Mouse (Mus musculus): ENCODE data around the gene Cdk11b. TPM values are rescaled to one million over a fixed set of nuclear protein-coding genes. Genes with fewer than 3 reads are reported as not detected.

The Cdk11b gene
- 105 and 113 TPM in 2 replicates for polyA plus RNA-seq (2011; ENCODE audit: insufficient read depth, insufficient read length, low read depth, missing spikeins)

- H3K27me3 ChIP-seq (ENCODE audit: control insufficient read depth, insufficient read depth, low read length, poor library complexity, severe bottlenecking) = no peaks in the 10 kb centered on the region
- H3K27ac ChIP-seq (ENCODE audit: insufficient read depth, low read length) = peak within 1 kb of the TSS; percentile 25
- no peaks in the 10 kb centered on the region for H3K4me1 ChIP-seq (ENCODE audit: control insufficient read depth, insufficient read depth, low read length)
- TF ChIP-seq EP300 (IDR thresholded peaks at IDR 0.05; ENCODE audit: insufficient read depth, low read depth, low read length) (0 out of 2 replicates have a peak, but pooled peaks have one; percentile 43), CTCF (IDR thresholded peaks at IDR 0.05; ENCODE audit: low read depth, low read length) (no peak), POLR2A (IDR thresholded peaks at IDR 0.05; ENCODE audit: insufficient read depth, low read length) (peak; percentile 93)
- H3K4me3 ChIP-seq (ENCODE audit: low read depth, low read length) = peak within 1 kb of the TSS; percentile 93
- H3K36me3 ChIP-seq (ENCODE audit: control insufficient read depth, insufficient read depth, low read length, poor library complexity, severe bottlenecking) = peaks cover 30% of the 10 kb centered on the region
- peak within 1 kb of the TSS; percentile 47 for H3K9ac ChIP-seq (ENCODE audit: low read depth, poor library complexity, severe bottlenecking)
- no peaks in the 10 kb centered on the region for H3K9me3 ChIP-seq (replicated peaks; ENCODE audit: control insufficient read depth, insufficient read depth, low read length, poor library complexity, severe bottlenecking)
Observed at GRCm38 (mm10) chr4:155624338-155625291, at the start of gene Cdk11b. TSS of gene Cdk11b (plus strand) at chr4:155624854.

DNA sequence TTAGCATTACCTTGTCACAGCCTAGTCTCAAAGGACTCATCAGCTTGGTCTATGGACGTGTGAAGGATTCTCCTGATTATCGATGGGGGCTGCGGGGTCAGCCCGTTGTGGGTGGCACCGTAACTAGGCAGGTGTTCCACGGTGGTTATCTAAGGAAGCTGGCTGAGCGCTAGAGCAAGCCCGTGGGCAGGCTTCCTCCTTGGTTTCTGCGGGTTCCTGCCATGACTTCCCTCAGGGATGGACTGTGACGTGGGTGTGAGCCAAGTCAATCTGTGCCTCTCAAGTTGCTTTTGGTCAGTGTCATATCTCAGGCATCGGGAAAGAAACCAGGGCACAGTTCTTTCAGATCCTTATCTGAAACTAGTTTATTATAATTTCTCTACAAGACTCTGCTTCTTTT lies 49.7 kb upstream of the Cdk11b start:
- Histone ChIP-seq H3K36me3 (ENCODE audit: control insufficient read depth, insufficient read depth, low read length, poor library complexity, severe bottlenecking) (peaks cover 9% of the 10 kb centered on the region), H3K9me3 (replicated peaks; ENCODE audit: control insufficient read depth, insufficient read depth, low read length, poor library complexity, severe bottlenecking) (no peaks in the 10 kb centered on the region), H3K27me3 (ENCODE audit: control insufficient read depth, insufficient read depth, low read length, poor library complexity, severe bottlenecking) (no peaks in the 10 kb centered on the region), H3K9ac (ENCODE audit: low read depth, poor library complexity, severe bottlenecking) (no peak overlapping the region), H3K4me3 (ENCODE audit: low read depth, low read length) (no peak overlapping the region), H3K4me1 (ENCODE audit: control insufficient read depth, insufficient read depth, low read length) (no peaks in the 10 kb centered on the region), H3K27ac (ENCODE audit: insufficient read depth, low read length) (no peak overlapping the region)
- TF ChIP-seq EP300 (IDR thresholded peaks at IDR 0.05; ENCODE audit: insufficient read depth, low read depth, low read length) = no peak
- no peak for TF ChIP-seq POLR2A (IDR thresholded peaks at IDR 0.05; ENCODE audit: insufficient read depth, low read length)
- no peak for TF ChIP-seq CTCF (IDR thresholded peaks at IDR 0.05; ENCODE audit: low read depth, low read length)

DNA sequence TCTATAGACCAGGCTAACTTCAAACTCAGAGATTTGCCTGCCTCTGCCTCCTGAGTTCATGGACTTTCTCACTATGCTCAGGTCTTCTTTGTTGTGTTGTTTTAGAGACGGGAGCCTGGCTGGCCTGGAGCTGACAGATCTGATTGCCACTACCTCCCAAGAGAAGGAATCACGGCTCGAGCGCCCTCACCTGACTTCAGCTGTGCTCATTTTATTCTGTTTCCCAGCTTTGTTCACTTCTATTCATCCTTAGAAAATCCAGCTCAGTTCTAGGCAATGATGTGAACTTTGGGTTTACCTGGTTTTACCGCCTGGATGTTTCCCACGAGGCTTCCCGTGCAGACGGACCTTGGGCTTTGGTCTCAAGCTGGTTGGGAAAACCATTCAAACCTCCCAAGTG lies 49.1 kb upstream of the Cdk11b start:
- H3K36me3 ChIP-seq (ENCODE audit: control insufficient read depth, insufficient read depth, low read length, poor library complexity, severe bottlenecking) = peaks cover 9% of the 10 kb centered on the region
- H3K27me3 ChIP-seq (ENCODE audit: control insufficient read depth, insufficient read depth, low read length, poor library complexity, severe bottlenecking) = no peaks in the 10 kb centered on the region
- no peak overlapping the region for H3K27ac ChIP-seq (ENCODE audit: insufficient read depth, low read length)
- no peaks in the 10 kb centered on the region for H3K9me3 ChIP-seq (replicated peaks; ENCODE audit: control insufficient read depth, insufficient read depth, low read length, poor library complexity, severe bottlenecking)
- H3K9ac ChIP-seq (ENCODE audit: low read depth, poor library complexity, severe bottlenecking) = no peak overlapping the region
- no peaks in the 10 kb centered on the region for H3K4me1 ChIP-seq (ENCODE audit: control insufficient read depth, insufficient read depth, low read length)
- no peak for TF ChIP-seq CTCF (IDR thresholded peaks at IDR 0.05; ENCODE audit: low read depth, low read length)
- TF ChIP-seq EP300 (IDR thresholded peaks at IDR 0.05; ENCODE audit: insufficient read depth, low read depth, low read length) = no peak
- no peak for TF ChIP-seq POLR2A (IDR thresholded peaks at IDR 0.05; ENCODE audit: insufficient read depth, low read length)
- no peak overlapping the region for H3K4me3 ChIP-seq (ENCODE audit: low read depth, low read length)

GRCm38 (mm10) chr4:155577132-155577531 lies 47.5 kb upstream of the Cdk11b start:
- H3K4me1 ChIP-seq (ENCODE audit: control insufficient read depth, insufficient read depth, low read length) = no peaks in the 10 kb centered on the region
- no peak overlapping the region for H3K27ac ChIP-seq (ENCODE audit: insufficient read depth, low read length)
- TF ChIP-seq CTCF (IDR thresholded peaks at IDR 0.05; ENCODE audit: low read depth, low read length) (no peak), EP300 (IDR thresholded peaks at IDR 0.05; ENCODE audit: insufficient read depth, low read depth, low read length) (no peak), POLR2A (IDR thresholded peaks at IDR 0.05; ENCODE audit: insufficient read depth, low read length) (no peak)
- no peak overlapping the region for H3K4me3 ChIP-seq (ENCODE audit: low read depth, low read length)
- no peaks in the 10 kb centered on the region for H3K27me3 ChIP-seq (ENCODE audit: control insufficient read depth, insufficient read depth, low read length, poor library complexity, severe bottlenecking)
- H3K9me3 ChIP-seq (replicated peaks; ENCODE audit: control insufficient read depth, insufficient read depth, low read length, poor library complexity, severe bottlenecking) = no peaks in the 10 kb centered on the region
- H3K9ac ChIP-seq (ENCODE audit: low read depth, poor library complexity, severe bottlenecking) = no peak overlapping the region
- H3K36me3 ChIP-seq (ENCODE audit: control insufficient read depth, insufficient read depth, low read length, poor library complexity, severe bottlenecking) = peaks cover 9% of the 10 kb centered on the region

- Histone ChIP-seq H3K9ac (ENCODE audit: low read depth, poor library complexity, severe bottlenecking) (no peak overlapping the region), H3K4me3 (ENCODE audit: low read depth, low read length) (no peak overlapping the region), H3K36me3 (ENCODE audit: control insufficient read depth, insufficient read depth, low read length, poor library complexity, severe bottlenecking) (peaks cover 9% of the 10 kb centered on the region), H3K27me3 (ENCODE audit: control insufficient read depth, insufficient read depth, low read length, poor library complexity, severe bottlenecking) (no peaks in the 10 kb centered on the region), H3K4me1 (ENCODE audit: control insufficient read depth, insufficient read depth, low read length) (no peaks in the 10 kb centered on the region), H3K27ac (ENCODE audit: insufficient read depth, low read length) (no peak overlapping the region), H3K9me3 (replicated peaks; ENCODE audit: control insufficient read depth, insufficient read depth, low read length, poor library complexity, severe bottlenecking) (no peaks in the 10 kb centered on the region)
- TF ChIP-seq CTCF (IDR thresholded peaks at IDR 0.05; ENCODE audit: low read depth, low read length) = no peak
- TF ChIP-seq POLR2A (IDR thresholded peaks at IDR 0.05; ENCODE audit: insufficient read depth, low read length) = no peak
- TF ChIP-seq EP300 (IDR thresholded peaks at IDR 0.05; ENCODE audit: insufficient read depth, low read depth, low read length) = no peak
Observed at GRCm38 (mm10) chr4:155577741-155578140, 46.9 kb upstream of the Cdk11b start.
